Mouse (Mus musculus) pancreas, adult 10 weeks (tissue): Measurements from ENCODE around the gene Gm4985. TPM values are rescaled to one million over a fixed set of nuclear protein-coding genes. Genes with fewer than 3 reads are reported as not detected.

Experiments used
- polyA plus RNA-seq: library from polyadenylated mRNA; stranded (reverse); fragments of 350-450 nt; fragmentation: Illumina TruSeq; extraction: RNeasy Lipid Tissue Mini Kit (QIAGEN cat#74804); gene quantifications from one replicate; pipeline ENCODE4 v1.2.3, GENCODE M21; 2015; ENCODE audit warnings: low read depth, low replicate concordance; ENCODE audit not compliant: insufficient read depth

Gm4985 gene
- polyA plus RNA-seq: not detected

GRCm38 (mm10) chrX:23958834-23959233 lies at the start of gene Gm4985:
TSS of gene Gm4985 (minus strand) at chrX:23958934.

Other genes starting within 250 kb of the Gm4985 start
- not detected for gene Gm4907, start 76.4 kb downstream of the Gm4985 start, polyA plus RNA-seq